Mouse (Mus musculus) embryo, embryonic 9.5 days (tissue): Measurements from ENCODE around the gene Abi1.
"Not testable (repeated sequence)": the region's sequence is repeated elsewhere in the genome, so short reads cannot be mapped to it uniquely, and the experiment has no call there.

Source experiments
- DNase-seq: peaks from one replicate; pipeline ENCODE4 v3.0.0-alpha.2; 2017; ENCODE audit errors: extremely low spot score

The Abi1 gene

DNA sequence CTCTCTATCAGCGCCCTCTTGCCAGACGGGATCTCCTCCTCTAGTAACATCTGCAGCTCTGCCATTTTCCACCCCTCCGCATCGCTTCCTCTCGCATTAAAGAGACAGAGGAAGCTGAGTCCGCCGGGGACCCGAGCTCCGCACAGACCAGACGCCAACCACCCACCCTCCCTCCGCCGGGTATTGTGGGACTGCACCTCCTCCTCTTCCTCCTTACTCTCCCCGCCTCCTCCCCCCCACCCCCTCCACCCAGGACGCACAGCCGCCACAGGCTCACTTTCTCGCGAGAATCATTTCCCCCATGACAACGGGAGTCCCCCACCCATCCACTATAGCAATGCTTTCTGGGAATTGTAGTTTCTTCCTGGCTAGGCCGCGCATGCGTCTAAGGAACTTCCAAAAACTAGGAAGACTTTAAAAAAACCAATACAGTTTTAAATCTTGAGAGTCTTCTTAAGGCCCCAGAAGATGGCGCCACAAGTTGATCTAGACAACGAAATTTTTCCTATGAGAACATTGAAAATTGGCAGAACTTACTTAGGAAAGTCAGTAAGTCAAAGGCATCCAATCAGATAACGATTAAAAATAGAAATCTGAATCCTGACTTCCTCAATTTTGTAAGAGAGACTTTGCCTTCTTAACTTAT is at the start of gene Abi1:
TSS of gene Abi1 (minus strand) at position 241 of the 646 bp plus-strand sequence.
- peak; percentile 94 for DNase-seq

DNA sequence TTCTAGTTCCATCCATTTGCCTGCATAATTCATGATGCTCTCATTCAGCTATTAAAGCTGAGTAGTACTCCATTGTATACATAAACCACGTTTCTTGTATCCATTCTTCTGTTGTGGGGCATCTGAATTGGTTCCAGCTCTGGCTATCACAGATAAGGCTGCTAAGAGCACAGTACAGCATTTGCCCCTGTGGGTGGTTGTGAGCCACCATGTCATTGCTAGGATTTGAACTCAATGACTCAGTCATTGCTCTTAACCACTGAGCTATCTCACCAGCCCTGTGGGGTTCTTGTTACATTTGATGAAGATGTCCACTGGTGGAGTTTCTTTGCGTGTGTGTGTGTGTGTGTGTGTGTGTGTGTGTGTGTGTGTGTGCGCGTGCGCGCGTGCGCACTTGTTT is 44.5 kb upstream of the Abi1 start:
- no peak for DNase-seq

DNA sequence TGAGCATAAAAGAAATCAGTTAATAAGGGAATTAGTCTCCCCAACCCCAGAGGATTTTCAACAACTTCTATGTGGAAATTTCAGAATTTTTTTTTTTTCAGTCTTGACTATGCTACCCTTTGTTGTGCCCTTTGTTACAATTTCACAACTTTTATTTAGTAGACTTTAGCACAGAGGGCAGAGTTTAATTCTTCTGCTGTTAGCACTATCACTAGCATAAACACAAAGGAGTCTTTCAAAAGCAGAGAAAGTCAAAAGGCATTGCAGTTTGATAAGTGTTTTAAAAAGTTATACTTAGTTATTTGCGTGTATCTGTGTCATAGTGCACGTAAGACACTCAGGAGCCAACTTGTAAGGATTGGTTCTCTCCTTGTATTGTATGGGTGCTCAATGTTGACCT is 38.5 kb upstream of the Abi1 start:
- DNase-seq: no peak

DNA sequence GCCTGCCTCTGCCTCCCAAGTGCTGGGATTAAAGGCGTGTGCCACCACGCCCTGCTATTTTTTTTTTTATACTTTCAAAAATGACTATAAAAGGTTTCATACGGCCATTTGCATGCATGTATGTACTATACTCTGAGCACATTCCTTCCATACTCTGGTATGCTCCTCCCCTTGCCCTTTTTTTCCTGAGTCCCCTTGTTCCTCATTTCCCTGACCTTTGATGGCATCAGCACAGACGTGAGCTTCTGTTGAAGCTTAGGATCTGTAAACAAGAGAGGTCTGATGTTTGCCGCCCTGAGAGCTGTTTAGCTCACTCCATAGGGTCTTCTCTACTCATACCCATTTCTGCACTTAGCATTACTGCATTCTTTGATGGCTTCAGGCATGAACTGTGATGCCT is 37.7 kb upstream of the Abi1 start:
- DNase-seq: no peak

DNA sequence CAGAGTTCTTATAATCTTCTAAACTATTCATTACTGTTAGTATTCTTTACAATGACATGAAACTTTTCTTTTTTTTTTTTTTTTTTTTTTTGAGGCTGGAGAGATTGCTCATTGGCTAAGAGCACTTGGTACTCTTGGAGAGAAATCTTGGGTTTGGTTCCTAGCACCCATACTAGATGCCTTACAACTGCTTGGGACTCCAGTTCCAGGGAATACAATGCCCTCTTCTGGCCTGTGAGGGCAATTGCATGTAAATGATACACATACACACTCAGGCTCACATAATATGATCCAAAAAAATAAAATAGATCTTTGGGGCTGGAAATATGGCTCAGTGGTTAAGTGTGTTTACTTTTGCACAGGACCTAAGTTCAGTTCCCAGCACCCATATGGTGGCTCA is 36.7 kb upstream of the Abi1 start:
- DNase-seq: no peak

DNA sequence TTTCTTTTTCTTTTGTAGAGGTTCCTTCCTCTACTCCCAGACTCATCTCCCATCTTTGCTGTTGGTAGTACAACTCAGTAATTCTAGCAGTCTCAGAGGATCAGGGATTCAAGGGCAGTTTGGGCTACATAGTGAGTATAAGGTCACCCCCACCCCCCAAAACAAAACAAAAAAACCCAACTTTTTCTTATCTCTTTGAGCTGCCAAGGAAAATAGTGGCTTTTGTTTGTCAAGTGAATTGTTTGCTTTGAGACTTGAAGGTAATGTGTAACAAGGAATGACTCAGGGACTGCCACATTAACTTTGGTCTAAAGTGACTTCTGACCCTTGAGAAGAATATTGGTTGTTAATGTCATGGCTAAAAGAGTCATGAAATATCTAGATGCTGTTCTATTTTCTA is 35.8 kb upstream of the Abi1 start:
- DNase-seq: no peak

DNA sequence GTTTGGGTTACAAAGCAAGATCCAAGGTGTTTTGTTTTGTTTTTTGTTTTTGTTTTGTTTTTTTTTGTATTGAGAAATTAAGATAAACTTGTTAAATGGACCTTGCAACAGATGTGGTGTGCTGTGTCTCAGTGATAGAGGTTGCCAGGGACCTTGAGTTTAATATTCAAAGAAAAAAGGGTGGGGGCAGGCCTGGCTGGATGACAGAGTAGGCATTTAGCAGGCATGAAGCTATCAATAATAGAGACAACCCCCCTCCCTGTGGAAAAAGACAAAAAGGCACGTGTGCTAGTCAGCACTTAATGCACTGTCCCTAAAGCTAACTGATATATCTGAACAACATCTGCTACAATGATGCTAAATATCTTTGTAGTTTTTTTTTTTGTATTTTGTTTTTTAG is 31.4 kb upstream of the Abi1 start:
- DNase-seq: no peak

DNA sequence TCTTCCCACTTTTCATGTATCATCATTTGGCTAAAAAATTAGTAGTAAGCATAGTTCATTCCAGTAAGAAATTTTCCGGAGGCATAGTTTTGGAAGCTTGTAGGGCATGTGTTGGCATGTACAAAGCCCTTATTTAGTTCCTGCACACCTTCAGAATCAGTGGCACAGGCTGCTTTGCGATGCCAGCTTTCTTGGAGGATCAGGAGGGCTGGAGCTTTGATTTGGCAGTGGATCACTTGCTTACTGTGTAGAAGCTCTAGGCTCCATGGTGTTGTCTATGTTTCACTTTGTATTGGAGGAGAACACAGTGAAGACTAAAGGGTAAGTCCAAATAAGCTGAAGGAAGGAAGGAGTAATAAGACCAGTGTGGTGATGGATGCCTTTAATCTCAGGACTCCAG is 30.4 kb upstream of the Abi1 start:
- DNase-seq: no peak

DNA sequence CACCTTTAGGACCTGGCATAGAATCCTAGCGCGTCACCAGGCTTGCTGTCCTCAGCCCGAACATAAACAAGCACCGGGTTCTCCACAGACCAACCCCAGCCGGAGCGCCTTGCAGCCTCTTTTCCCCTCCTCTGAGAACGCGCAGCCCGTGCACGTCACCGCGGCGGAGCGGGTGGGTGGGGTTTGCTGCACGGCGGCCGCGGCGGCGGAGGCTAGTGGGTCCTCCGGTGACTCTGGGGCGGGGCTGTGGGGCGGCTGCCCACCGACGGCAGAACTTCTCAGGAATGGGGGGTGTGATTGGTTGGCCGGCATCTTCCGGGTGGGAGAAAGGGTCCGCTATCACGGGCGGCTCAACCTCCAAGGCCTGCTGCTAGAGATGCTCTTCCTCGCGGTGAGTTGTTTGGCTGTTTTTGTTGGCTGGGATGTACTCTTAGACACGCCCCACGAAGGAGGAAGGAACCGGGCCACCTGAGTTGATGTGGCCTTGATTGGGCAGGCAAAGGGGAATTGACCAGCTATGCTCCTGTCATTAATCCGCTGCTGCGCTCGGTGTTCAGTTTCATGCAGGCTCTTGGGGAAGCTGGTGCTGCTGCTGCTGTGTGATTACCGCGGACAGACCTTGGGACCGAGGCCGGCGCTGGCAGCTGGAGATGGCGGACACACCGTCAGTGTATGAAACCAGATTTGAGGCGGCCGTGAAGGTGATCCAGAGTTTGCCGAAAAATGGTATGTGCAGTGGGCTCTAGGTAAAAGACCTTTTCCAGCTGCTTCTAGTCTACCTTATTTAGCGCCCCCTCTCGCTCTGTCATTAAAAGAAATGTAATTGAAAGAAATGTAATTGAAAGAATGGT is 29.1 kb upstream of the Abi1 start:
- DNase-seq: peak; percentile 95

DNA sequence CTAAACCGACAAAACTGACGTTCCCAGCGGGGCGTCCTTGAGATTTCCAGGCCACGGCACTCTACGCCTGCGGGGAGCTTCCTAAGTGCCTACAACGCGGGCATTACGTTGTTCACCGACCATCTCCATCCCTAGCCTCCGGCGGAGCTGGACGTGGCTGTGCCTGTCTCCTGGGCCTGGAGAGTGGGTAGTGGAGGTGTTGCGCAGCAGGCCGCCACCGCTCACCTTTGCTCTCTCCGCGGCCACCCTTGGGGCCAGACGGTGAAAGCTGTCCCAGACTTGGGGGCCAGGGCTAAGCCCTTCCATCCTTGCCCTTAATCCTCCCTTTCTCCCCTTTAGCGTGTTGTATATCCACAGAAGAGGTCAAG is 28.3 kb upstream of the Abi1 start:
- no peak for DNase-seq

DNA sequence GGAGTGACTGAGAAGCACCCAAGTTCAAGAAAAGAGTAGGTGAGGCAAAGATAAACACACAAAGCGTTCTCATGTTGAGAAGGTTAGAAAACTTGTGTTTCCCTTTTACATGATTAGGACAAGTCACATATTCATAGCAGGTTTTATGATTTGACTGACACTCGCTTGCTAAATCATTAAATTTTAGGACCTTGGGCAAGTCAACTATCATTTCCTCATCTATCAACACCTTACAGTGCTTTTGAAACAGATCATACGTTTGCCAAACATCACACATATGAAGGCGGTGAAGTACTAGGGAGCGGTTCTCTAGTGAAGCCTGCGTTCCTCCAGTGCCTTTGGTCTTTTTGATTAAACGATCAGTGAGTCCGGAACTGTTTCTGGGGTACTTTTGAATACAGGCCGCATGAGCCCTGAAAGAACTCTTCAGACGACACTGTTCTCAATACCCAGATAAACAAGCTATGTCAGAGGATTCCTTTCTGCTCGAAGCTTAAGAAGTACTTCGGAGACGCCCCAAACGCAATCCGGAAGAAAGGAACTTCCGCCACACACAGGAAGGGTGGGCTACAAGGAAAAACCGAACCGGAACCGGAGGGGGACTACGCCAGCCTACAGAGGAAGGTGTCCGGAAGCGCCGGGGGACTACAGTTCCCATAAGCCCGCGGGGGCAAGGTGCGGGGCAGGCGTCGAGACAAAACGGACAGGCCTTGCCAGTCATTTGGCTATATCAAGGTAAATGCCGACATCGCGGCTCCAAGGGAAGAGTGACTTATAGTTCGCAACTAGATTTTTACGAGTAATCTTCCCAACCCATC is 27.7 kb upstream of the Abi1 start, which contains the start of gene Acbd5:
TSS of gene Acbd5 (plus strand) at position 616 of the 818 bp plus-strand sequence.
- peak; percentile 93 for DNase-seq

DNA sequence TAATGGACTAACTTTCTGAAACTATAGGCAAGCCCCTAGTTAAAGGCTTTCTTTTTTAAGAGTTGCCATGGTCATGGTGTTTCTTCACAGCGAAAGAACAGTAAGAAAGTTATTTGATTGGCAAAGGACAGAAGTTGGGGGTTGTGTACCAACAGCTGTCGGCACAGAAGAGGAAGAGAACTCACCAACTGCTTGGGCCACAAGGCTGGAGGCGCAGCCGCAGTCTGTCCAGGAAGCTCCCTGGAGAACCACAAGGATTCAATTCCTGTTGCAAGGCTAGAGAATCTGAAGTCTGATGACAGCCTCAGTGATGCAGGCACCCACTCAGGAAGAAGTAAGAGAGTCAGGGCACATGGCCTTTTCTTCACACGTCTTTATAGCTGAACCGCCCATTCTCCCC is 12.5 kb upstream of the Abi1 start:
- no peak for DNase-seq

DNA sequence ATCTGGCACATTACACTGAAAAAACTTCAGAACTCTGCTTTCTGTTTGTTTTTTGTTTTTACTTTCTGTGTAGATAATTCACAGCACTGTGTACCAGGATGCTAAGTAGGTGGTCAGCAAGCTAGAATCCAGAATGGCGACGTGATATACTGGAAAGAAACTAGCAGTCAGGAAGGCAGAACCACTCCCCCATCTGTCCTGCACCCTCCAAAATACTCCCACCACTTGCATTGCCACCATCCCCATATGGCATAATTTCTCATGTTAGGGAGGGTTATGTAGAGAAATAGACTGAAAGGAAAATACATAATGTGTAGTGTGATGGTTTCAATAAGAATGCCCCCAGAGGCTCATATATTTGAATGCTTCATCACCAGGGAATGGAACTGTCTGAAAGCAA is 11.8 kb upstream of the Abi1 start:
- no peak for DNase-seq

DNA sequence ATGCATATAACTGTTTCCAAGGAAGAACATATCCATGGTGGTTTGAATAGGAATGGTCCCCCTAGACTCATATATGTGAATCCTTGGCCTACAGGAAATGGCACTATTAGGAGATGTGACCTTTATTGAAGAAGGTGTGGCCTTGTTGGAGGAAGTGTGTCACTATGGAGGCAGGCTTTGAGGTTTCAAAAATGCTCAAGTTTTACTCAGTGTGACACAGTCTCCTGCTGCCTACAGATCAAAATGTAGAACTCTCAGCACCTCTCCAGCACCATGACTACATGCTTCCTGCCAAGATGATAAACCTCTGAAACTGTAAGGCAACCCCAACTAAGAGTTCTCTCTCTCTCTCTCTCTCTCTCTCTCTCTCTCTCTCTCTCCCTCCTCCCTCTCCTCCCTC is 8.0 kb upstream of the Abi1 start:
- no peak for DNase-seq

DNA sequence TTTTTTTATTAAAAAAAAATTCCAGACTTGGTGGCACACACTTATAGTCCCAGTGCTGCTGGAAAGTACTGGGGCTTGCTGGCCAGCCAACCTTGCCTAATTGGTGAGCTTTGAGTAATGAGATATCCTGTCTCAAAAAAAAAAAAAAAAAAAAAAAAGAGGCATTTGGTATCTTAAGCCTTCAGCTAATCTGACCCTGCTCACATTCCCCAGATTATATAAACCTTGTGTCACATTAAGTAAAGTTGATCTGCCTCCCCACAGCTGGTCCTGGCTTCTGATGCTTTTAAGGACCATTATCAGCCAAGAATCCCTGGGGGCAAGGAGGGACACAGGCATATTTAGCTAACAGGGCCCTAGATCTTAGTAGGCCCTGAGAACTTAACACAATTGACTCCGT is 5.7 kb upstream of the Abi1 start:
- DNase-seq: no peak

DNA sequence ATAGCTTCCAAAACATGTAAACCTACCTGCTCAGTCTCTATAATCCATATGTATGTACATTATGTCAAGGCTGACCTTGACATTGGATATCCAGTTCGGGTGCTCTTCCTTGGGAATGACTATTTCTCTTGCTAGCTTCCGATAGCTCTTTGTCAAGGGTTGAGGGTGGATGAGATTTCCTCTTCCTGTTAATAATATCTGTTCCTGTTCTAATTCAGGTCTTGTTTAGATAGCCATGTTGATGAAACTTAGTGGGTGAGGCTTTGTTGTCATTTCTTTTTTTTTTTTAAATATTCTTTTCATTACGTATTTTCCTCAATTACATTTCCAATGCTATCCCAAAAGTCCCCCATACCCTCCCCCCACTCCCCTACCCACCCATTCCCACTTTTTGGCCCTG is 2.1 kb upstream of the Abi1 start:
- DNase-seq: no peak

DNA sequence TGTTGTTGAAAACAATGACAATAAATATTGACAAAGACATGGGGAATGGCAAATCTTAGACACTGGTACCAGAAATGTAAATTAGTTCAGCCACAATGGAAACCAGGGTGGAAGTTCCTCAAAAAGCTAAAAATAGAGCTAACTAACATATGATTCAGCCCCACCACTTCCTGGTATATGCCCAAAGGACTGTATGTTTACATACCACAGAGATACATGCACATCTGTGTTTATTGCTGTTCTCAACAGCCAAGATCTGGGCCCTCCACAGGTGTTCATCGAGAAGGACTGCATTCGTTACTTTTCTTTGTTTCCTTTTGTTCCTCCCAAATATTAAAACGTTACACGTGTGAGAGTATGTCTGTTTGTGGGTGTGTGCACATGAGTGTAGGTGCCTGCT is 1.4 kb upstream of the Abi1 start:
- no peak for DNase-seq

DNA sequence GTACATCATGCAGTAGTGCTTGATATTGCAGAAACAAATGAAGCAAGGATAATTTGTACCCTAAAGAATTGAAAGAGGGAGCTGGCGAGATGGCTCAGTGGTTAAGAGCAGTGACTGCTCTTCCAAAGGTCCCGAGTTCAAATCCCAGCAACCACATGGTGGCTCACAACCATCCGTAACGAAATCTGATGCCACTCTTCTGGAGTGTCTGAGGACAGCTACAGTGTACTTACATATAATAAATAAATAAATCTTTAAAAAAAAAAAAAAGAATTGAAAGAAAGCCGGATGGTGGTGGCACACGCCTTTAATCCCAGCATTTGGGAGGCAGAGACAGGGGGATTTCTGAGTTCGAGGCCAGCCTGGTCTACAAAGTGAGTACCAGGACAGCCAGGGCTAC is 649 bp upstream of the Abi1 start:
- not testable (repeated sequence) for DNase-seq

DNA sequence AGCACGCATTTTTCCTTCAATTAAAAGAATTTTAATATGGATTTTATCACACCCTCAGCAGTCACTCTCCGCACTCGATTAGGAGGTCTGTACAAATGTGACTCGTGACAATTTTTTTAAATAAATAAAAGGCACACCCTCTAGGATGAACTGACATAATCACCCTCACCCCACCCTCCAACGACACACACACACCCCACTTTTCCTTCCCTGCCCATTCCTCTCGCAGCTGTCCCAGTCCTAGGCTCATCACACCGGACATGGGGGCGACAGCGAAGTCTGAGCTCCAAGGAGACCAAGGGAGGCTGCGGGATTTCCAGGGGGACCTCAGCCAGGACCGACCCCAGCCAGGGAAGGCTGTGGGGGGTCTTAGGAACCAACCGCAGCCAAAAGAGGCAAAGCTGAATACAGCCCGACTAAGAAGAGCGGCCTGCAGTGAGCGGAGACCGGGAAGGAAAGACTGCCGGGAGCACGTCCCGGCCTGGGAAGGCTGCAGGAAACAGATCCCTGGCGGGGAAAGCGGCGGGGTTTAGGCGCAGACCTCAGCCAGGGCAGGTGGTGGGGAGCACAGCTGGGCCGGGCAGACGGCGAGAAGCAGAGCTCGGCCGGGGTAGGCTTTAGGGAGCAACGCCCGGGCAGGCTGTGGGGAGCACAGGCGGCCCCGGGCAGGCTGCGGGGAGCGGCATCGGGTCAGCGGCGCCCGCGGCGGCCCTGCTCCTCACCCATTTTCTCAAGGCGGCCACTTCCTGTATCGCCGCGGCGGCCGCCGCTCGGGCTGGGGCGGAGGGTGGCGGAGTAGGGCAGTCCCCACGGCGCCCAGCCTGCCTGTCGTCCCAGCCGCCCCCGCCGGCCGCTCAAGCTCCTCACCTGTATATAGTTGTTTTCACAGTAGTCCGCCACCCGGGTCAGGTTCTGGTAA is 700 bp downstream of the Abi1 start:
- DNase-seq: peak; percentile 63

DNA sequence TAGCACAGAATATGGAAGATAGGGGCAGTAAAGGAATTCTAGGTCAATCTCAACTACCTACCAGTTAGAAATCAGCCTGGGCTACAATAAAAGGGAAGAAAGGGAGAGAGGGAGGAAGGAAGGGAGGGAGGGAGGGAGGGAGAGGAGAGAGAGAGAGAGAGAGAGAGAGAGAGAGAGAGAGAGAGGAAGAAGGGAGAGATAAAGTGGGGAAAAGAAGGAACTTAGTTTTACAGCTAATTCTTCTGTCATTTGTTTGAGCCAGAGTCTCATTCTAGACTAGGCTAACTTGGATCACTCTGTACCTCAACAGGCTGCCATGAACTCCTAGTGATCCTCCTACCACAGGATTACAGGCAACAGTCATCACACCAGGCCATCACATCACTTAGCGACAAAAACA is 4.6 kb downstream of the Abi1 start:
- no peak for DNase-seq

DNA sequence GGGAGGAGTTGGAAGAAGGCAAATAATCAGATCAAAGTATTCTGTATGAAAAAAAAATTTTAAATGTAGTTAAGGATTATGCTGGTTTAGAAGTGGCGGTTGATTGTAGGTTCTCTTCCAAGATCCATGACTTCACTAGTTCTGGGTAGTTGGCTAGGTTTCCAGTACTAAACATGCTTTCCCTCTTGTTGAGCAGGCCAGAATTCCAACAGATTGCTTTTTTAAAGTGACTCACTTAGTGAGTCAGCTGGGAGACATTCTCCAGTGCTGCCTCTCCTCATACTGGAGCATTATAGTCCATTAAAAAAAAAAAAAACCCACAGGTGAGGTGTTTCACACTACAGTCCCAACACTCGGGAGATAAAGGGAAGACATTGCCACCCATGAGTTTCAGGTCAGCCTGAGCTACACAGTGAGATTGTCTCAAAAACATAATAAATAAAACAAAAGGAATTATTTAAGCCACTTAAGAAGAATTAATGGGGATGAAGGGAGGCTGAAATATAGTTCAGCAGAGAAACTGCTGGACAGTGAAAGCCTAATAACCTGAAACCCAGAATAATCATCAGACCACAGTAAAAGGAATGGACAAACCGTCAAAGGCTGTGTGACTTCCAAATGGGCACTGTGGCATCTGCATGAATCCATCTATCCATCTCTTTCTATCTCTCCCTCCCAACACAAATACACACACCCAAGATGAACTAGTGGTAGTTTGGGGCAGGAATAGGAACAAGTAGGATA is 5.2 kb downstream of the Abi1 start:
- DNase-seq: no peak
